Mouse (Mus musculus) ES-E14 (cell line): Measurements from ENCODE around the gene Trim56.

Source experiments
- CHD2 ChIP-seq: IDR thresholded peaks from 2 replicates; pipeline ENCODE4 v1.6.1; 2014; ENCODE audit warnings: mild to moderate bottlenecking, low read depth, low read length, inconsistent platforms
- HCFC1 ChIP-seq: IDR thresholded peaks from 2 replicates; pipeline ENCODE4 v1.6.1; 2012; ENCODE audit warnings: low read length, inconsistent platforms, borderline replicate concordance; ENCODE audit not compliant: insufficient read depth
- MAFK ChIP-seq: IDR thresholded peaks from 2 replicates; pipeline ENCODE4 v1.6.1; 2014; ENCODE audit warnings: mild to moderate bottlenecking, low read depth, low read length, inconsistent platforms; ENCODE audit not compliant: insufficient read depth
- ZC3H11A ChIP-seq: IDR thresholded peaks from 2 replicates; pipeline ENCODE4 v1.6.1; 2012; ENCODE audit warnings: low read depth, mild to moderate bottlenecking, inconsistent platforms, low read length, borderline replicate concordance
- ZNF384 ChIP-seq: IDR thresholded peaks from 2 replicates; pipeline ENCODE4 v1.6.1; 2012; ENCODE audit warnings: low read depth, low read length, inconsistent platforms

GRCm38 (mm10) chr5:137122686-137123193, 6.7 kb upstream of the Trim56 start:
- TF ChIP-seq ZNF384, result no peak
- TF ChIP-seq ZC3H11A, result peak; percentile 42; the same call in 1 of the 2 replicates
- no peak for TF ChIP-seq CHD2
- TF ChIP-seq MAFK, result no peak
- no peak for TF ChIP-seq HCFC1
